Mouse (Mus musculus): ENCODE data around the gene Aurka.

The Aurka gene

GRCm38 (mm10) chr2:172370411-172371223 lies at the start of gene Aurka, which contains the start of gene Cstf1:
Aurka (minus strand) TSS chr2:172370535.
Cstf1 (plus strand) TSS chr2:172370681.
- DNase-seq, result peak; percentile 97

GRCm38 (mm10) chr2:172418208-172418607 lies 47.9 kb upstream of the Aurka start:
- DNase-seq, result no peak

GRCm38 (mm10) chr2:172416876-172417275 lies 46.5 kb upstream of the Aurka start:
- no peak for DNase-seq

- no peak for DNase-seq
These were observed 45.9 kb upstream of the Aurka start for GRCm38 (mm10) chr2:172416218-172416617.

GRCm38 (mm10) chr2:172413894-172414293 lies 43.6 kb upstream of the Aurka start:
- DNase-seq, result no peak

- DNase-seq, result peak; percentile 41
These were observed 42.9 kb upstream of the Aurka start for GRCm38 (mm10) chr2:172413273-172413672.

- peak; percentile 77 for DNase-seq
These were observed 42.1 kb upstream of the Aurka start for GRCm38 (mm10) chr2:172412454-172412853.

GRCm38 (mm10) chr2:172411091-172411490 lies 40.8 kb upstream of the Aurka start:
- DNase-seq, result peak; percentile 50

- no peak for DNase-seq
These were observed 40.4 kb upstream of the Aurka start for GRCm38 (mm10) chr2:172410686-172411085.

- DNase-seq, result no peak
These were observed 37.2 kb upstream of the Aurka start for GRCm38 (mm10) chr2:172407499-172407898.

GRCm38 (mm10) chr2:172406173-172406572 lies 35.8 kb upstream of the Aurka start:
- no peak for DNase-seq

GRCm38 (mm10) chr2:172405011-172405410 lies 34.7 kb upstream of the Aurka start:
- no peak for DNase-seq

- DNase-seq, result no peak
These were observed 33.9 kb upstream of the Aurka start for GRCm38 (mm10) chr2:172404239-172404638.

- peak; percentile 72 for DNase-seq
These were observed 30.9 kb upstream of the Aurka start for GRCm38 (mm10) chr2:172401116-172401825.

- peak; percentile 64 for DNase-seq
These were observed 29.6 kb upstream of the Aurka start for GRCm38 (mm10) chr2:172399901-172400300.

- no peak for DNase-seq
These were observed 25.6 kb upstream of the Aurka start for GRCm38 (mm10) chr2:172395961-172396360.

- DNase-seq, result no peak
These were observed 24.3 kb upstream of the Aurka start for GRCm38 (mm10) chr2:172394671-172395070.

GRCm38 (mm10) chr2:172394052-172394392 lies 23.7 kb upstream of the Aurka start:
- DNase-seq, result no peak

- peak; percentile 75 for DNase-seq
These were observed 23.2 kb upstream of the Aurka start, which contains the start of gene Cass4 for GRCm38 (mm10) chr2:172393391-172394051. Cass4 (plus strand) TSS chr2:172393794.

- no peak for DNase-seq
These were observed 21.7 kb upstream of the Aurka start for GRCm38 (mm10) chr2:172392041-172392521.

- DNase-seq, result no peak
These were observed 20.0 kb upstream of the Aurka start for GRCm38 (mm10) chr2:172390341-172390740.

GRCm38 (mm10) chr2:172384715-172385114 lies 14.4 kb upstream of the Aurka start:
- DNase-seq, result no peak

GRCm38 (mm10) chr2:172381898-172382297 lies 11.6 kb upstream of the Aurka start:
- DNase-seq, result no peak

Measured in lung, postnatal 36 days (tissue).